Mouse (Mus musculus): ENCODE results near the gene Tia1. TPM values are rescaled to one million over a fixed set of nuclear protein-coding genes. Genes with fewer than 3 reads are reported as not detected.

The Tia1 gene
- polyA plus RNA-seq, 1 experiment = 204 TPM

DNA sequence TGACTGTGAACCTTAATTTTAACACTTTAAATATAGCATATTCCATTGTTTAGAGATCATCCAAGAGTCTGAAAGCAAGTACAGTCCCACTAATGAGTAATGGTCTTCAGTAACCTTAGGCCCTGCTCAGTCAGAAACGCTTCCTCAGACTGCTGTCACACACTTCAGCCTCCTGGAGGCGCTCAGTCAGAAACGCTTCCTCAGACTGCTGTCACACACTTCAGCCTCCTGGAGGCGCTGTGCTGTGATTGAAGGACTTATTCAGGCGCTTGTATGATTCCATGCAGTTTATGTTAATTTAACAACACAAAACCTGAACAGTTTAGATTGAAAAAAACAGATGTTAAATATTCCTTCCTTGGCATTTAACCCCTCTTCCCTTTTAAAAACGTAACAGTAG is 16.5 kb downstream of the Tia1 start:
- DNase-seq (ENCODE audit: extremely low spot score in 1 of 2, low spot score in 1 of 2) = no peak

DNA sequence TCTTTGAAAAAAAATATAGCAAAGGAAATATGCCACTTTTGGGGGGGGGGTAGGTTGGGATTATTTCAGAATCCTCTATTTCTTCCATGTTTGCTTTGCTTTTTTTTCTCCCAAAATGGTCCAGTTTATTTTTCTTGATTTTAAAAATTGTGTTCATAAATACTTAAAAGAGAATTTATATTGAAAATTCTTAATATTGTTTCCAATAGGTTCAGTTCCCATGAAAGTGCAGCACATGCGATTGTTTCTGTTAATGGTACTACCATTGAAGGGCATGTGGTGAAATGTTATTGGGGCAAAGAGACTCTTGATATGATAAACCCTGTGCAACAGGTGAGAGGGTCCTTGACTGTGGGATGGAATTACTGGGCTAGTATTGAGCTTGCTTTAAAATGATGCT is 22.3 kb downstream of the Tia1 start, which contains the start of gene Gm44790:
Gm44790 (plus strand) TSS at position 301 of the 400 bp plus-strand sequence.
- no peak for DNase-seq (ENCODE audit: extremely low spot score in 1 of 2, low spot score in 1 of 2)

DNA sequence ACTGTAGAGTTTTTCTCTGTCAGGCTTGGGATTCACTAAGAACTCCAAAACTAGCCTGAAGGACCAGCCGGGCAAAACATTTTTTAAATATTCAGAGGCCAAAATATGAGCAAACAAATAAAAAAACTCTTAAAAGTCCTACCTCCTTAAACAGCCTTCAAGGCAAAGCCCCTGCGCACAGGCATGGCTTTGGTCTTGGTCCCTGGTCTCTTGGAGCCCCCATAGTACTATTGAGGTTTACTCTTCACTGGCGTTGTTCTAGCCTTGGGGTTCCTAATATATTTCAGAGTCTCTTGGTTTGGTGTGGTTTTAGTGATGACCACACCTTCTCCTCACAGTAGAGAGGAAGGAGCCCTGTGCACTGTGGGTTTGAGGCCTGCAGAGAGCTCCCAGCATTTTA is 27.5 kb downstream of the Tia1 start:
- no peak for DNase-seq (ENCODE audit: extremely low spot score in 1 of 2, low spot score in 1 of 2)

DNA sequence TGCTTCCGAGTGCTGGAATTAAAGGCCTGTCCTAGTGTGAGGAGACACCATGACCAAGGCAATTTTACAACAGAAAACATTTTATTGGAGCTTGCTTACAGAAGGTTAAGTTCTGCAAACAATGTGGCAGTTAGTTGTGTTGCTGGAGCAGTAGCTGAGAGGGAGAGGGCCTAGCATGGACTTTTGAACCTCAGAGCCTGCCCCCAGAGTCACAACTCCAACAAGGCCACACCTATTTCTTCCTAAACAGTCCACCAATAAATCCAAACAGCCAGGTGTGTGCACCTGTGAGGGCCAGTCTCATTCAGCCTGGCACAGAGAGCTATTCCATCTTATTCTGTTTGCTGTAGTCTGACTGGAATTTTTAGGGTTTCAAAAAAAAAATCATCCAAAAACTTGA is 29.7 kb downstream of the Tia1 start:
- no peak for DNase-seq (ENCODE audit: extremely low spot score in 1 of 2, low spot score in 1 of 2)

DNA sequence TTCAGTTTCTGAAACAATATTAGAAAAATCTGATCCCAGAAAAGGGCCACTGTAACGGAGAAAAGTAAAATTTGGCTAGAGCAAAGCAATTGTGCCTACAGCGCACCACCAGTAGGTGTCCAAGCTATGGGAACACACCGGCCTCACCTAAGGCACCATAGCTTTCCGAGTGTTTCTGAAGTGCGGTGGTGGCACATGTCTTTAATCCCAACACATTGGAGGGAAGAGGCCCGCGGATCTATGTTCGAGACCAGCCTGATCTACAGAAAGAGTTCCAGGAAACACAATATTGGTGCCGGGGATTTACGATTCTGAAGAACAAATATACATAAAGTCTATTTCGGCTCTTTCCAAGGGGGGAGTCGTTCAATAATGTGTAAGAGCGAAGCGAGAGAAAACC is 33.7 kb downstream of the Tia1 start:
- DNase-seq (ENCODE audit: extremely low spot score in 1 of 2, low spot score in 1 of 2) = peak; percentile 28 to 49

DNA sequence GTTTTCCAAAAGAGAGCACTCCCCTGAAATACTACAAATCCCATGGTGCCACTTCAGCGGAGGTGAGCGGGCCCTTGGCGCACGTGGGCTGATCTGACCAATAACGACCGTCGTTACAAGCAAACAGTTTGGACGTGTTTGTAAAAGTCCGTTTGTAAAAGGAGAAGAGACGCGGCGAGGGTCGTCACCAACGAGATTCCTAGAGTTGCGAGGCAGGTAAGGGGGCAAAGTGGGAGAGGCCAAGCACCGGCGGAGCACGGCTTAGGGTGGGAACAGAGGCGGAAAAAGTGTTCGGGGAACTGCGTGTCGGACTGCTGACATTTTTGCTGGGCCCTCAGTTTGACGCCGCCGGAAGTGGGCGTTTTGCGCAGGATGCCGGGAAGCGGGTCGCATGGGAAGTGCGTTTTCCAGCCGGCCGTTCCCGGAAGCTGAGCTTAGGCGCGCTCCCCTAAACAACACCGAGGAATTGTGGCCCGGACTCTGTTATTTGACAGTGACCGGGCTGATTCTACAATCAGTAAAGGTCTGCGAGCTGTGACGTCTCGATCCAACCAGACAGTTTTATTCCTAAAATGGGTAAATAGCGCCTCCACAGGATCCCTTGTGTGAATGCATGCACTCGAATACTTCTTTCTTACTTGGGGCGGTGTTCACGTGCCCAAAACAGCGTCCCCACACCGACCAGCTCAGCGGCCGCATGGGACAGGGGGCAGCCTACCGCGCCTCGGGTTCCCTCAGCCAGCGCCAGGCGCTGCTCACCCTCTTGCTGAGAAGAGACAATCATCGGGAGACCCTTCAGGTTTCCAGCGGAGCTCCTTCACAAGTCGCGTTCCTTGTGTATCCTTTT is 34.5 kb downstream of the Tia1 start, which contains the start of gene C87436:
C87436 (plus strand) TSS at position 103 of the 847 bp plus-strand sequence.
- peak; percentile 94 to 97 for DNase-seq (ENCODE audit: extremely low spot score in 1 of 2, low spot score in 1 of 2)

DNA sequence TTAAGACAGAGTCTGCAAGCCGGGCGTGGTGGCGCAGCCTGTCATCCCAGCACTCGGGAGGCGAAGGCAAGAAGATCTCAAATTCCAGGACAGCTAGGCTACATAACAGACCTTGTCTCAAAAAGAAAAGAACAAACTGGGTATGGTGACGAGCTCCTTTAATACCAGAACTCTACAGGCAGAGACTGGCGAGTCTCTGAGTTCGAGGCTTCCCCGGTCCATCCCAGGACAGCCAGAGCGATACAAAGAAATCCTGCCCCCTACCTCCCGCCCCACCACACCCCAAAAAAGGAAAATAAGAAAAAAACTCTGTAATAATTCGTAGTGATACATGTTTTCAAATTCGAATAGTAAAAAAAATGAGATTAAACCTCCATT is 35.1 kb downstream of the Tia1 start:
- DNase-seq (ENCODE audit: extremely low spot score in 1 of 2, low spot score in 1 of 2) = no peak

DNA sequence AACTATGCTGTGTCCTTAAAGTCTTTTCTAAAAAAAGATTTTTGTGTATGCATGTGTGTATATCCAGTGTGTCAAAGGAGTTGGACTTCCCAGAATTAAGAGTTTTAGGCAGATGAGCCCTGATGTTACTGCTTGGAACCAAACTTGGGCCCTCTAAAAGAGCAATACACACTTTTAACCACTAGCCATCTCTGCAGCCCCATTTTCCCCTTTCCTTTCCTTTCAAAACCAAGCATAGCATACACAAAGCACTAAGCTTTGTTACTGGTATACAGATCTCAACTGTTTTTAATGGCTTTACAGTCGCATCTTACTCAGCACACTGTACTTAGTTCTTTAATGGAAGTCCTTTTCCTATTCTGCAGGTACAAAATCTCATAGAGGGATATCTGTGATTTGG is 35.5 kb downstream of the Tia1 start:
- DNase-seq (ENCODE audit: extremely low spot score in 1 of 2, low spot score in 1 of 2) = no peak

DNA sequence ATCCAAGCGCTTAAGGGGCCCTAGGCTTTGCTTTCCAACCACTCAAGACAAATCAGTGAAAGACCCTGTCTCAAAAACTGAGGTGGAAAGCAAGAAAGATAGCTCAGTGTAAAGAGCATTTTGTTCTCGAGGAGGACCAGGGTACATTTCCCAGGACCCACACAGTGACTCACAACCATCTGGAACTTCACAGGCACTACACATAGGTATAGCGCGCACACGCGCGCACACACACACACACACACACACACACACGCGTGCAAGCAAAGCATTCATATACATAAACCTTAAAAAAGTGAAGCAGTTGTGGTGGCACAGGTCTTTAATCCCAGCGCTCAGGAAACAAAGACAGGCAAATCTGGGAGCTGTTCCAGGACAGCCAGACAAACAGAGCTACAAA is 37.6 kb downstream of the Tia1 start:
- no peak for DNase-seq (ENCODE audit: extremely low spot score in 1 of 2, low spot score in 1 of 2)

DNA sequence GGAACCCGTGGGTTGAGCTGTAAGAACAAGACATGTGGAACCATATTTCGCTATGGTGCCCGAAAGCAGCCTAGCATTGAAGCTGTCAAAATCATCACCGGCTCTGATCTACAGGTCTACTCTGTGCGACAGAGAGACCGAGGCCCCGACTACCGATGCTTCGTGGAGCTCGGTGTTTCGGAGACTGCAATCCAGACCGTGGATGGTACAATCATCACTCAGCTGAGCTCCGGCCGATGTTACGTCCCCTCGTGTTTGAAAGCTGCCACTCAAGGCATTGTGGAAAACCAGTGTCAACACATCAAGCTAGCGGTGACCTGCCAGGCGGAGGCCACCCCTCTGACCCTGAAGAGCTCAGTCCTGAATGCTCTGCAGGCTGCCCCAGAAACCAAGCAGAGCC is 41.5 kb downstream of the Tia1 start:
- no peak for DNase-seq (ENCODE audit: extremely low spot score in 1 of 2, low spot score in 1 of 2)

DNA sequence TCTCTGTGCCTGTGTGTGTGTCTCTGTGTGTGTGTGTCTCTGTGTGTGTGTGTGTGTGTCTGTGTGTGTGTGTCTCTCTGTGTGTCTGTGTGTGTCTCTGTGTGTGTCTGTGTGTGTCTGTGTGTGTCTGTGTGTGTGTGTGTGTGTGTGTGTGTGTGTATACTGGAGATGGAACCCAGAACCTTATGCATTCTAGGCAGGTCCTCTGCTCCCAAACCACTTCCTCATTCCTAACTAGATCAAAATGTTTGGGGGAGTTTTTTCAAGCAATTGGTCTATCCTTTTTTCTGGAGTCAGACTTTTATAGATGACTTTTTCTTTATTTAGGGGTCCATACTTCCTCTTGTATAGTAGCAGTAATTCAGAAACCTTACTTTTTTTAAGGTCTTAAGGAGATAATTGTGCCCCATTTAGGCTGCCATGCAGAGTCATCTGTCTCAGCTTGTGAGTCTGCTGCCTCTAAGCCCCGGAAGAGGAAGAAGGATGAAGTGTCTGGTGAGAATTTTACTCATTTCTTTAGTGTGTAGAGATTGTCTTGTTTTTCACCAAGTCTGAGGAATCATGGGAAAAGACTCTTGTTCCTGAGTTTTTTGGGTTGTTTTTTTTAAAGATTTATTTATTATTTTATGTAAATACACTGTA is 43.0 kb downstream of the Tia1 start:
- no peak for DNase-seq (ENCODE audit: extremely low spot score in 1 of 2, low spot score in 1 of 2)

DNA sequence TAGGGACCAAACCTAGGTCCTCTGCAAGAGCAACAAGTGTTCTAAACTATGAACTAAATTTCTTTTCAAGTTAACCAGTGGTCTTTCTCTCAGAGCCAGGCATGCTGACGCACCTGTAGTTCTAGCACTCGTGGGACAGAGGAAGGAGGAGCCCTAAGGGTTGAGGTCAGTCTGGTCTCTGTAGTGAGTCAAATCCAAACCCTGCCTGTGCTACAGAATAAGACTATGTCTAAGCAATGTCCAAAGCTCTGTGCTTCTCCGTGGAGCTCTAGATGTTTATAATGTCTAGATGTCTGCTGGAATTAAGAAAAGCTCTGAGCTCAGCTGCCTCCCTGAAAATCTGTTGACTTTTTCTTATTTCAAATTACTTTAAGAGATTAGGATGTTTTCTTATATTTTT is 52.7 kb downstream of the Tia1 start:
- no peak for DNase-seq (ENCODE audit: extremely low spot score in 1 of 2, low spot score in 1 of 2)

DNA sequence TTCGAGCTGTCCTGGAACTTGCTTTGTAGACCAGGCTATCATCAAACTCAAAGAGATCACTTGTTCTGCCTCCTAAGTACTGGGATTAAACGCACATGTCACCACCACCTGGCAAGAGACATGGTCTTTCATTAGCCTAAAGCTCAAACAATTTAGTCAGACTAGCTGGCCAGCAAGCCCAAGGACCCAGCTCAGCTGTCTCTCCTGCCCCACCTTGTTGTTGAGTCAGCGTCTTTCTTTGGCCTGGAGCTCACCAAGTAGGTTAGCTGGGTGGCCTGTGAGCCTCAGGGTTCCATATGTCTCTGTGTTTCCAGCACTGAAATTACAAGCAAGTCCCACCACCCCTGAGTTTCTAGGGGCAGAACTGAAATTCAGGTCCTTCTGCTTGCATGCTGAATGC is 59.1 kb downstream of the Tia1 start:
- DNase-seq (ENCODE audit: extremely low spot score in 1 of 2, low spot score in 1 of 2) = no peak

DNA sequence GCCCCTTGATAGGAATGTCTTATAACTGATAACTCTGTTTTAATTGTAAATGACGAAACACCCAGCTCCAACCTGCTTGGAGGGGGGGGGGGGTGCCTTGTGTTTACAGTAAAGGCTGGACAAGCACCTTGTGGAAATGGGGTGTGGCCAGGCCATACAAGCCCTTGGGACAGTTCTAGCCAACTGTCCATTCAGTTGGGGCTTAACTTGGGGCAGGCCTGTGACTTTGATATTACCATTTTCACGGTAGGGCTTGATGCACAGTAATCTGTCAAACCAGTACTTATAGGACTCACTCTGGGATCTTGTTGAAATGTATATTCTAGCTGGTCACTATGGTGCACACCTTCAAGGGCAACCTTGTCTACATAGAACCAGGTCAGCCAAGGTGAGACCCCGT is 67.3 kb downstream of the Tia1 start:
- no peak for DNase-seq (ENCODE audit: extremely low spot score in 1 of 2, low spot score in 1 of 2)

DNA sequence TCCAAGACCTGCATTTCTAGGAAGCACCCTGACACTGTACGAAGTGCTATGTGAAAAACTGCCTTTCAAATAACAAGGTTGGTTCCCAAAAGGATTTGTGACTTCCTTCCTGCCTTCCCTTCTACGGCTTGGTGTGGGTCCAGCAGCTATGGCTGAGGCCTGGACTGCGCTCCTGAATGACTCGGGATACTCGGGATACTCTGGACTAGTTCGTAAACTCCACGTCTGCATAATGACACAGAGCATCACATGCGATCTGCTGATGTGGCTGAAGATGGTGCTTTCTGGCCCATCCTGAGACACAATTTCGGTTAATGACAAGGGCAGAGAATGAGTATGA is 67.7 kb downstream of the Tia1 start:
- no peak for DNase-seq (ENCODE audit: extremely low spot score in 1 of 2, low spot score in 1 of 2)

DNA sequence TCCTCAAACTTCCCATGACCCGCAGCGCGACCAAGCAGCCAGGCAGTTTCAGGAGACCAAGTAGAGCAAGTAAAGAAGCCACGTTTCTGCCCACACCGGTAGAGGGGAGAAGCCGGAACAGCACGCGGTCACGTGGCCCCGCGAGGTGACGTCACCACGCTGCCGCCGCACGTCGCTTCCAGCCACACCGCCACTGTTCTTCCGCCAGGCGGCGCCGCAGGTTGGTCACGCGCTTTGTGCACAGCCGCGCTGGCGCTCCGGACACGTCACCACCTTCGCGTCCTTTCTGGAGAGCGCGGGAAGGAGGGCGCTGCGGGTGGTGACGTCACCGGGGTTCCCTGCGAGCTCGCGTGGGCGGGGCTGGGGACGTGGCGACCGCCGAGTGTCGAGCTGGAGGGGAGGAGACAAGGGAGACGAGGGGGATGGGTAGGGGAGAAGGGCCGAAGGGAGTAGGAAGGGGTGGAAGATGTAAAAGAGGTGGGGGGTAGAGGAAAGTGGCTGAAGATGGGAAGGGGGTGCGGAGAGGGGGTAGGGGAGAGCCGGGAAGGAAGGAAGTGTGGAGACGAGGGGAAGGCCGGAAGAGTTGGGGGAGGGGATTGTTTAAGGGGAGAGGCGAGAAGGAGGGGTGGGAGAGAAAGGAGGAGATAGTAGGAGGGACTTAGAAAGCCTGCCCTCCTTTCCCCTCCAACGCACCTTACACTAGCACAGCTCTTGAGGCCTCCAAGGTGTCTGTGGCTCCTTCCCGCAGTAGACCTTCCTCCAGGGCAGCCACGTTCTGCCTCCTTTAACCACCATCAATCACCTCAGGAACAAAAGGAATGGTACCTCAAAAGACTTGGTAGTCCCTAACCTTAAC is 68.3 kb downstream of the Tia1 start:
- DNase-seq (ENCODE audit: extremely low spot score in 1 of 2, low spot score in 1 of 2) = peak; percentile 99 to 100

DNA sequence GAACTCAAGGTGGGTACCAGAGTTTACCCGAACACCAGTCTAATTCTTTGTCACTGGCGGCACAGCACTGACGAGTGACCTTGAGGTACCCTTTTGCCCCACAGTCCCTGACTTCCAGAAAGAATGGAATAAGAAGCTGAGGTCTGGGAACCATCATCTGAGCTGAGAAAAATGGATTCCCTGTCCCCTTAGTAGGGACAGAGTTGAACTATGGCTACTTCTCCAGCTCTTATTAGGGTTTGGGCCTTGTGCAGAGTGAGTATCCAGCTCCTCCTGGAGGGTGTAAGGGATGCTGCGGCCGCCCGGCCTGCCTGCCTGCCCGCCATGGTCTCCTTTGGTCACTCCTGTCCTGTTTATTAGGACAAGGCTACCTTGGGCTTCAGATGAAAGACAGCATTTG is 69.1 kb downstream of the Tia1 start:
- DNase-seq (ENCODE audit: extremely low spot score in 1 of 2, low spot score in 1 of 2) = no peak

DNA sequence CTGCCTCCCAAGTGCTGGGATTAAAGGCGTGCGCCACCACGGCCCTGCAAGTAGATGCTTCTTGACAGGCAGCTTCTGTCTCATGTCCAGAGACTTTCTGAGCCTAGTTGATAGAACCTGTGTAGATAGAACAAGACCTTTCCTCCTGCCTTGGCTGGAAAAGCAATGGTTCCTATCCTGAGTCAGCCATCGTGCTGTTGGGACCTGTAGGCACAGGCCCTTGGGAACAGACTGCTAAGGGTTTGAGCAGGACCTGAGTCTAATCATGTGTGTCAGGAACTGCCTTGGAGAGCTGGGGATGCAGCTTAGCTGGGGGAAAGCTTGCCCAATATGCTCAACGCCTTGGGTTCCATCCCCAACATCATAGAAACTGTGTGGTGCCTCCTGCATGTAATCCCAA is 70.1 kb downstream of the Tia1 start:
- no peak for DNase-seq (ENCODE audit: extremely low spot score in 1 of 2, low spot score in 1 of 2)

DNA sequence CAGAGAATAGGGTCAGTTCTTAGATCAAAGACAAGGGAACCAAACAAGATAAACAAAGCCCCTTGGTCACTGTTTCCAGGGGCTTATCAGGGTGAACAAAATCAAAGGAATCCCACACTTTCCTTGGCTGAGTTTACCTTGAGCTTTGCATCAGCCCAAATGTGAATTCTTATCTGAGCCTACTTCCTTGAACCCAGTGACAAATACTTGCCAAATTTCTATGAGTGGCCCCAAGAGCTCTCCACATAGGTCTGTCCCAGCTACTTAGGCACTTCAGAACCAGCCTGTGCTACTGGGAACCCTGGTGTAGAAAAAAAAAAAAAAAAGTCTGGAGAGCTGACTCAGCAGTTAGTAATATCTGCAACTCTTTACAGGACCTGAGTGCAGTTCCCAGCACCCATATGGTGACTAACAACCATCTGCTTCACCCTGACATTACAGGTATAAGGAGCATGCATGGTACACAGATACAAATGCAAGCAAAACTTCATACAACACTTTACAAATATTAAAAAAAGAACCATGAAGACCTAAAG is 70.7 kb downstream of the Tia1 start:
- no peak for DNase-seq (ENCODE audit: extremely low spot score in 1 of 2, low spot score in 1 of 2)

DNA sequence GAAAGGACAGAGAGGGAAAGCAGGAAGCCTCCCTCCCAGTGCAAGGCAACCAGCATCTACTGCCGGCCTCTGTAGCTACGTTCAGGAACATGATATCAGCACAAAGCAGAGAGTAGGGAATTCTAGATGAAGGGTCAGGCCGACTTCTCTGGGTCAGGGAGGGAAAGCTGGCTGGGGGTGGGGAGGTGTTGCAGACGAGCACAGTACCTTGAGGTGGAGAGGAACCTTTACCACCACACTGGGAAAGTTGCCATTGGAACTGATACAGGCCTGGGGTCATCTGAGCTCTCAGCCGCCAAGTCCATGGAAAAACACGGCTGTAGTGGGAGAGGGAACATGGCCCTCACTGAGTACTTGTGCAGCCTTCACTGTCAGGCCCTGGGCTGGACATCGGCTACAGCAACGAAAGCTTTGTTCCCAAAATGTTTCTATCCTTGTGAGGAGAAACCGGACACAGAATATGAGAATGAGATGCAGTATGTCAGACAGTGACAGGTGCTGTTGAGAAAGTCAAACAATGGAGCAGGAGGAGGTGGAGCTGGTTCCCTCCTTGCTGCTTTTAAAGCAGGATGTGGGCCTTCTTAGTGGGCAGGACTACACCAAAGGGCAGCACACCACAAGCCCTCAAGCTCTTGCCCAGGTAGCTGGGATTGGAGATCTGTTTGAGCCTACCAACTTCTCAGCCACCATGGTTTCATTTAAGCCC is 71.6 kb downstream of the Tia1 start:
- no peak for DNase-seq (ENCODE audit: extremely low spot score in 1 of 2, low spot score in 1 of 2)

DNA sequence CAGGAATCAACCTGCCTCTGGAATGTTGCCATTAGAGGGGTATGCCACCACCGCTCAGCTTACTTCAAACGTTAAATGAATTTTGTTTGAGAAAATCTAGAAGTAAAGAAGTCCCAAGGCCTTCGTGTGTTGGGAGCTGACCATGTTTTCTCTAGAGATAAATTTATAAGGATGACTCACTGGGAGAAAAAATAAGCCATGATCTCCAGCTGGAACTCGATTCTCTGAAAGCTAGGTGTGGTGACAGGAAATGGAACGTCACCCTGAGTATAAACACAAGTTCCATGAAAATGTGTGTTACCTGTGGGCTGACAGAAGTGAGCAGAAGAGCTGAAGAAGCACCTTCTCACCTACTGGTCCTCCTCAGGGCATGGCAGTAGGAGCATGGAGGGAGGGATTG is 72.9 kb downstream of the Tia1 start:
- DNase-seq (ENCODE audit: extremely low spot score in 1 of 2, low spot score in 1 of 2) = no peak

Measured in frontal cortex, adult 2 months (tissue).